Mouse (Mus musculus) c-Kit-positive CD71-negative TER-119-negative erythroid progenitor cells, embryonic 14.5 days (primary cell): ENCODE measurements around the gene Hsp90ab1.

Experiments used
- DNase-seq: peaks from one replicate; pipeline ENCODE4 v3.0.0-alpha.2; 2013; ENCODE audit warnings: low read depth

Gene Hsp90ab1

DNA sequence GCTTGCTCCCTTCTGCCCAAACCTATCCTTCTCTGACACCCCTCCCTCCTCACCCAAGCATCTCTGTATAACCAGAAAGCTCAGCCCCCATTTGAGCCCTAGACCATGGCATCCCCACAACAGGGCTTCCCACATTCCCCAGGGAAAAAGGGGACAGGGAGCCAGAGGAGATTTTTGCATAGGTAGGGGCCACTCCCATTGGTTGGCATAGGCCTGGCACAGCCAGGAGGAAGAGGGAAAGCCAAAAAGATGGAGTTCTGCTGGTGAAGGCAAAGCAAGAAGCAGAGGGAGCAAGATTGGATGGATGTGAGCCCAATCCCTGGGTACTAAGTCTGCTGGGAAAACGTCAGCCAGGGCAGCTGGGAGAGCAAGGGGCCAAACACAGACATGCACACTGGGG, 30.0 kb downstream of the Hsp90ab1 start:
- no peak for DNase-seq

DNA sequence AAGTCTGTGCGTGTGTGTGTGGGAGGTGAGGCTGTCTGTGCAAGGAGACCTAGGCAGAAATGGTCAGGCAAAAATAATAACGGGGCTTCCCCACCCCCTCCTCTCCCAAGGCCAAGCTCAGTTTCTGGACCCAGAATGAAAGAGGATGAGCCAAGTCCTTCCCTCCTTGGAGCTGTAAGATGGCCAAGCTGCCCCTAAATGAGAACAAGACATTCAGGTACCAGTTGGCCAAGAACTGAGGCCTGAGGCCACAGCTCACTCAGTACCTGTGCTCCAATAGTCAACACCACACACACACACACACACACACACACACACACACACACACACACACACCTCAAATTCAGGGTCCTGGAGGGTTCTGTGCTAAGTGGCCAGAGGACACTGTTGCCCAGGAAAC, 30.4 kb downstream of the Hsp90ab1 start:
- DNase-seq = no peak

DNA sequence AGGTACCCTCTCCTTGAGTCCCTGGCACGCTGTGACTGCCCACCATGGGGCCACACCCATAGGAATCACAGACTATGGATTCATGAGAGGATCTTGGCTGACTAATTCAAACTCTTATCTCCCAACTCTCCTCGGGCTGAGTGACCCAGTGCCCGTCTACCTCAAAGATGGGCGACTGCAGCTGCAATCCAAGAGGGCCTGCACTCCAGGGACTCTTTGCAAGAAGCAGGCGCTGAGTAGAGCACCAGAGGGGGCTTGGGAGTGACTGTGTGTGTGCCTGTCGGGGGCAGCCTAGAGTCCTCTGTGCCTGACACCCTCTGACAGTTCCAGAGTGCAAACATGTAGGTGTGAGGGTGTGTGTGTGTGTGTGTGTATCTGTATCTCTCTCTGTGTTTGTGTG, 30.9 kb downstream of the Hsp90ab1 start:
- DNase-seq = no peak

DNA sequence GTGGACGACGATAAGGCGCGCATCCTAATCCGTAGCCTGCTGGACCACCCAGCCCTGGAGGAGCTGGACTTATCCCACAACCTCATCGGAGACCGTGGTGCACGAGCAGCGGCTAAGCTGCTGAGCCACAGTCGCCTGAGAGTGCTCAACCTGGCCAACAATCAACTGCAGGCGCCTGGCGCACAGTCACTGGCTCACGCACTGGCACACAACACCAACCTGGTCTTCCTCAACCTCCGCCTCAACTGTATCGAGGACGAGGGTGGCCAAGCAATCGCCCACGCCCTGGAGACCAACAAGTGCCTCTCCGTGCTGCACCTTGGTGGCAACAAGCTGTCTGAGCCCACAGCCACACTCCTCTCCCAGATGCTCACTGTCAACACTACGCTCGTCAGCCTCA, 33.4 kb downstream of the Hsp90ab1 start:
- DNase-seq = no peak

DNA sequence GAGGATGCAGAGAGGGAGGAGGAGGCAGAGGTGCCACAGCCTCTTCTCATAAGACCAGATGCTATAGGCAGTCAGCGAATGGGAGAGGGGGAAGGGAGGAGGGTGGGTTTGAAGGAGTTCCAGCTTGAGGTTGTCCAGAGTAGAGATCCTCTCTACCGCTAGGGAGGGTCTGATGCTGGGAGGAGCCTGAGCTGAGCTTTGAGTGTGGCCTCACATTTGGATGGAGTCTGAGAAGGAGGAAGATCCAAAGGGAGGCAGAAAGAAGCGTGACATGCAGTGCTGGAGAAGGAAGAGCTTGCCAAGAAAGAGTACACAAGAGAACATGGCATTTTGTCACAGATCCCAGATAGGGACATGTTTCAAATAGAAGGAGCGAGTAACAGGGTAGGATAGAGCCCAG, 34.7 kb downstream of the Hsp90ab1 start:
- no peak for DNase-seq

DNA sequence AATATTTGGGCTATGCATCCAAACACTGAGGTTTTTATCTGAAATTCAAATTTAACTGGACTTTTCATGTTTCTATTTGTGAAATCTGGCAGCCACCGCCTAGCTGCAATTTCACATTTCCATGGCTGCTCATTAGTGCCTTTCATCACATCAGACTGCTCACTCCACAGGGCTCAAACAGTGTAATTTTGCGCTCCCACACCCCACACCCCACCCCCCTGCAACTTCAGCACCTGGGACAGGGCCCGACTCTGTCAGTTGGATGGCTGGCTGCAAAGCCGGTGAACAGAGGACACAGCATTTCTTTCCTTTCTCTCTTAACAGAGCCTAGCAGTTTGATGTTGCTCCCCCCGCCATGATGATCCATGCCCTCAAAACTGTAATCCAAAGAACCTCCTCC, 36.8 kb downstream of the Hsp90ab1 start:
- no peak for DNase-seq

DNA sequence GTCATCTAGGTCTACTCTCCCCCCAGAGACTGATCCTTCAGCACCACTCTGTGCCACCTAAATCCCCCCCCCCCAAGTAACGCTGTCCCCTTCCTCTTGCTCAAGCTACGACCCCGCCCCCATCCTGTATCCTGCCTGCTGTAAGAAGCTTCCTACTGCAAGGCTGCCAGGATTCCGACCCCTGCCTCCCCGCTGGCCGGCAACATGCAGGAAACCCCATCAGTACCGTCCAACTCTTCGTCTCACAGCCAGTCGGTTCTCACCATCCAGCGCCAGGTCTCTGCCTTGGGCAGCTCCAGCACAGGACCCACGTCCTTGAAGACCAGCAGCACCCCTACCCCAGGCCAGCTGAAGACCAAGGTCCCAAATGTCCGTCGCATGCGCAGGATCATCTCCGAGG, 40.2 kb downstream of the Hsp90ab1 start:
- no peak for DNase-seq

DNA sequence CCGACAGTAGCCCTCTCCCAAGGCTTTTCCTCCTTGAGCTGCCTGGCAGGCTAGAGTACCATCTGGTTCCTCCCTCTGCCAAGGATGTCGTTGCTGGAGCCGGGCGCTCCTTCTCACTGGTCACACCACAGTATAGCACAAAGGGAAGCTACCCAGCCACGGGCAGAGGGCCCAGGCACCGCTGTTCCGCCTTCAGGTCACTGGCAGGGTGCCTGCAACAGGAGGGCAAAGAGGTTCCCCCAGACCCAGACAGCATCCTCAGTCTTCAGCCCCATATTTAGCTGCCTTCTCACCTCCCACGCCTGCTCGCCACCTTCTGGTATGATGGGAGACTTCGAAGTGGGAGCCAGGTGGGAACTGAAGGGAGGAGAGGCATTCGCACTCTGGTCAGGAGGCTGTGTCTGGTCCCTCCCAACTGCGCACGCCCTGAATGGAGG, 42.7 kb downstream of the Hsp90ab1 start:
- no peak for DNase-seq

DNA sequence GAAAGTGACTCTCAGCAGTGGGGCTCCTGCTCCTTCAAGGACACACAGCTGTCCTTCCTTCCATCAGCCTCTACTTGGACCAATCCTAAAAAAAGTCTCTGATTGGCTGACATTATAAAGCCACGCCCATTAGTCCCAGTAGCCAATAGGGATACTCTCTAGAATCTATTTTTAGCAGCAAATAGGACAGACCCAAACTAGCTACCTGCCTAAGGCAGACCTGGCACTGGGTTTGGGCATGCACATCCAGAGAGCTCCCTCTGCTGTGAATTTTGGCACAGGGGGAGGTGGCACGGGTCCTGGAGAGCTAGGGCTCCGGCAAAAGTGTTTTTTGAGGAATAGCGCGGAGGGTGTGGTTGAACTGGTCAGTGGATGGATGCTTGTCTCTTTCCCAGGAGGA, 46.5 kb downstream of the Hsp90ab1 start:
- DNase-seq = no peak

DNA sequence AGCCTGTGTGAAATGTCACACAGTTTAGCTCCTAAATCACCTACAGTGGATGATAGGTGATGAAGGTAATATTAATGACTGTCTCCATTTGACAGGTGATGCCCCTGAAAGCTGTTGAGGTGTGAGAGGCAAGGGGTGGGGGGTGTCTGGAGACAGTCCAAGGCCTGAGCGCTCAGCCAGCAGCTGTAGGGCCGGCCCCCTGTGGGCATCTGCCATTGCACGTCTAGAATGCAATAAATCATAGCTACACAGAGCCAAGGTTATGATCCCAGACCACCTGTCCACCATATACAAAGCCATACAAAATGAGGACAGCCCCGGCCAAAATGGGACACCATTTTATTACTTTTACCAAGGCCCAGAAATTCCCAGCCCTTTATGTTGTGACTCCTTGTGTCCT, 48.1 kb downstream of the Hsp90ab1 start:
- DNase-seq = no peak

DNA sequence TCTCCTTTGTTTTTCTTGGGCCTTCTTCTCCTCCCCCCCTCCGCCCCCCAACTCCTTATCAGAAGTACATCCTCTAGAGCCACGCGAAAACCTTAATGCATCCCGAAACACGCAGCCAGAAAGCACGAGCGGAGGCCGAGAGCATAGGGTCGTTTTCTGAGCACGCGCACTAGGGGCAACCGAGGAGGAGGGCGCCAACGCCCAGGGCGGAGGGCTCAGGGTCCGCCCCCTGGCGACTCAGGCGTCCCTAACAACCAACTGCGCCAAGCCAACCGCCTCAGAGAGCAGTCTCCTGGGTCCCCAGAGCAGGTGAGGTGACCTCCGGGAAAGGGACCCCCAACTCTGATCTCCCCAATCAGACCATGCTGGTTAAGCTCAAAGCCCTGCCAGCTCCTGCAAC, 49.8 kb downstream of the Hsp90ab1 start, which contains the start of gene Tcte1:
TSS of gene Tcte1 (plus strand) at position 172 of the 400 bp plus-strand sequence.
- no peak for DNase-seq

DNA sequence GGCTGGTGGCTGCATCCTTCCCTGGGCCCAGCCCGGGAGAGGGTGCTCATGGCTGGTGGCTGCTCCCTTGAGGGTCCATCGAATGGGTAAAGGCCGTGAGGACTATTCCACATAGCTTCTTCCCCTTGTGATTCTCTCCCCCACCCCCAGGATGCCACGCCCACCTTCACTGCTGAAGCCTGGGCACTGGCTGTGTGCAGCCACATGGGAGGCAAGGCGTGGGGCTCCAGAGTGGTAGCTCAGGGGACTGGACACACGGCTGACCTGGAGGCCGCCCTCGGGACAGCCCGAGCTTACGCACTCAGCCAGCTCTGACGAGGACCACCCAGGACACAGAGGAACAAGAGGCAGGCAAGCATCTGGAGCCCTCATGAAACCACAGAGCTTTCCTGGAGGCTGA, 52.9 kb downstream of the Hsp90ab1 start:
- no peak for DNase-seq

DNA sequence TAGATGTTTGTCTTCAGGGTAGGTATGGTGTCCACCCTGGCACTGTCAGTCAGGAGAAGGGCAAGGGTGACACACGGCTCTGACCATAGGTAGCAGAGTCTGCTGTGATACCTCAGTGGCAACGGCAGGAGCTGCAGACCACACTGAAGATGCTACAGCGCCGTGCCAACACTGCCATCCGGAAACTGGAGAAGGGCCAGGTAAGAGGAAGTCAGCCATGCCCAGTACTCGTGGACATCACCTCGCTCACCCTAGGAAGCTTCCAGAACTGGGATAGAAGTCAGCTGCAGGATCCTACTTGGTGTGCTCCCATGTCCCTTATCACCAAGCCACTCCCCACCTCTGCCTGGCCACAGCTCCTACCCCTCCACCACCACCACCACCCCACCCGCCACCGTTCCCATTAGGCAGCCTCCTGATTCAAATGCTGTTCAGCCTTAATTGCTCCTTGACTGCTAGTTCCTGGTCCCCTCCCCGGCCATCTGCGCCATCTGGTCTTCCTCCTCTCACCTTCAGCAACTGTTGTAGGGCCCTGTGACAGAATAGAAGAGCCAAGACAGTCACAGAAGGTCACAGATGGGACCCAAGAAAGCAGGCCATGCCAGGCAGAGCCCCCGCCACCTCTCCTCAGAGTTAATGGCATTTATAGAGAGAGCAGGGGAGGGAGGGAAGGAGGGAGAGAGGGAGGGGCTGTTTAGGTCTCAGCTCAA, 54.1 kb downstream of the Hsp90ab1 start:
- DNase-seq = no peak
